Mouse (Mus musculus): ENCODE data around the gene Trim29. TPM values are rescaled to one million over a fixed set of nuclear protein-coding genes. Genes with fewer than 3 reads are reported as not detected.
A peak's percentile ranks its signal among the peaks of the same experiment; 100 is the strongest.

Trim29 gene
- total RNA-seq (2021): under 1 TPM in 1 of 2 experiments, not detected in 1; 0.16 TPM

- intact Hi-C loops (cut with DNase I): no loop called here
- DNase-seq (ENCODE audit: low spot score in 2 of 2): no peak
Measured at GRCm38 (mm10) chr9:43310538-43310937, at the start of gene Trim29. TSS of gene Trim29 (plus strand) at chr9:43310848.

- no peak for DNase-seq (ENCODE audit: low spot score in 2 of 2)
- intact Hi-C loops (cut with DNase I): no loop called here
Measured at GRCm38 (mm10) chr9:43261124-43261907, 49.3 kb upstream of the Trim29 start.

- peak in 1 of 2 experiments; percentile 35 for DNase-seq (ENCODE audit: low spot score in 2 of 2)
- intact Hi-C loops (cut with DNase I): no loop called here
Measured at GRCm38 (mm10) chr9:43261941-43262340, 48.7 kb upstream of the Trim29 start.

GRCm38 (mm10) chr9:43262390-43262789 lies 48.3 kb upstream of the Trim29 start:
- intact Hi-C loops (cut with DNase I): no loop called here
- no peak for DNase-seq (ENCODE audit: low spot score in 2 of 2)

- intact Hi-C loops (cut with DNase I): no loop called here
- DNase-seq (ENCODE audit: low spot score in 2 of 2): no peak
Measured at GRCm38 (mm10) chr9:43262811-43263550, 47.7 kb upstream of the Trim29 start.

- intact Hi-C loops (cut with DNase I): no loop called here
- no peak for DNase-seq (ENCODE audit: low spot score in 2 of 2)
Measured at GRCm38 (mm10) chr9:43263946-43264451, 46.6 kb upstream of the Trim29 start.

GRCm38 (mm10) chr9:43265194-43265593 lies 45.5 kb upstream of the Trim29 start:
- intact Hi-C loops (cut with DNase I): no loop called here
- no peak for DNase-seq (ENCODE audit: low spot score in 2 of 2)

- no peak for DNase-seq (ENCODE audit: low spot score in 2 of 2)
- intact Hi-C loops (cut with DNase I): no loop called here
Measured at GRCm38 (mm10) chr9:43267357-43267756, 43.3 kb upstream of the Trim29 start.

- peak in 1 of 2 experiments; percentile 51 for DNase-seq (ENCODE audit: low spot score in 2 of 2)
- intact Hi-C loops (cut with DNase I): no loop called here
Measured at GRCm38 (mm10) chr9:43269166-43269565, 41.5 kb upstream of the Trim29 start.

- intact Hi-C loops (cut with DNase I): no loop called here
- DNase-seq (ENCODE audit: low spot score in 2 of 2): peak in 1 of 2 experiments; percentile 56
Measured at GRCm38 (mm10) chr9:43270723-43271252, 39.9 kb upstream of the Trim29 start.

GRCm38 (mm10) chr9:43271761-43272518 lies 38.7 kb upstream of the Trim29 start:
- DNase-seq (ENCODE audit: low spot score in 2 of 2): no peak
- intact Hi-C loops (cut with DNase I): no loop called here

- intact Hi-C loops (cut with DNase I): no loop called here
- no peak for DNase-seq (ENCODE audit: low spot score in 2 of 2)
Measured at GRCm38 (mm10) chr9:43273735-43274134, 36.9 kb upstream of the Trim29 start.

GRCm38 (mm10) chr9:43284284-43284683 lies 26.4 kb upstream of the Trim29 start:
- intact Hi-C loops (cut with DNase I): loop anchor here (1.0 to 5.0 kb wide), 3 partner anchors 63 to 287 kb away; no protein-coding TSS in a partner anchor
- peak; percentile 84 to 85 for DNase-seq (ENCODE audit: low spot score in 2 of 2)

- intact Hi-C loops (cut with DNase I): no loop called here
- no peak for DNase-seq (ENCODE audit: low spot score in 2 of 2)
Measured at GRCm38 (mm10) chr9:43285281-43285680, 25.4 kb upstream of the Trim29 start.

- peak; percentile 38 to 47 for DNase-seq (ENCODE audit: low spot score in 2 of 2)
Measured at GRCm38 (mm10) chr9:43286870-43287269, 23.8 kb upstream of the Trim29 start.

GRCm38 (mm10) chr9:43293058-43293457 lies 17.6 kb upstream of the Trim29 start:
- intact Hi-C loops (cut with DNase I): no loop called here
- DNase-seq (ENCODE audit: low spot score in 2 of 2): no peak

More at GRCm38 (mm10) chr9:43286870-43287269, 23.8 kb upstream of the Trim29 start:
- intact Hi-C loops (cut with DNase I): no loop called here

- peak; percentile 27 to 71 for DNase-seq (ENCODE audit: low spot score in 2 of 2)
Measured at GRCm38 (mm10) chr9:43300394-43300793, 10.3 kb upstream of the Trim29 start.

GRCm38 (mm10) chr9:43302989-43303388 lies 7.7 kb upstream of the Trim29 start:
- intact Hi-C loops (cut with DNase I): no loop called here
- DNase-seq (ENCODE audit: low spot score in 2 of 2): no peak

More at GRCm38 (mm10) chr9:43300394-43300793, 10.3 kb upstream of the Trim29 start:
- intact Hi-C loops (cut with DNase I): no loop called here

GRCm38 (mm10) chr9:43305882-43306281 lies 4.8 kb upstream of the Trim29 start:
- DNase-seq (ENCODE audit: low spot score in 2 of 2): no peak
- intact Hi-C loops (cut with DNase I): no loop called here
